Mouse (Mus musculus): Measurements from ENCODE around the gene Ccdc77.

DNA sequence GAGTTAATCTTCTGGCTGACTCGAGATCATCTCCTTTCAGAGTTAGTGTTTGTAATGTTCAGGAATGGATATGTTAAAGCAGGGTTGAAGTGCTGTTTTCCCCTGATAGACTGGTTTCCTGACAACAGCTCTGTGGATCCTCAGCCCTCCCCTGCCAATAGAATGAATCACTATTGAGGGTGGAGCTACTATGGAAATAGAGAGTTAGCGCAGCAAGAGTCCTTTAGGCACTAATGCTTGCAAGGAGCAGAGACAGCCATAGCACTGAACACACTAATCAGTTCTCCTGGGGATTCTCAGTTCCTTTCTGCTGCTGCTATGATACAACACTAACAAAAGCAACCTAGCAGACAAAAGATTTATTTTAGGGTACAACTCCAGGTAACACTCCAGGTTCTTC lies 43.8 kb downstream of the Ccdc77 start:
- TF ChIP-seq MYB (IDR thresholded peaks at IDR 0.05; ENCODE audit: low read depth, low read length), result no peak
- no peak for TF ChIP-seq ETS1 (IDR thresholded peaks at IDR 0.05; ENCODE audit: low read depth, low read length)
